Mouse (Mus musculus) brain, embryonic 14.5 days (tissue): ENCODE data around the gene Prr19.

ENCODE experiments used
- CTCF ChIP-seq: fragments of 200-500 bp; IDR thresholded peaks from 2 replicates; pipeline ENCODE4 v1.5.1; 2012; ENCODE audit warnings: inconsistent platforms, mild to moderate bottlenecking, moderate library complexity, borderline replicate concordance; ENCODE audit not compliant: insufficient read depth, insufficient read length; ENCODE audit errors: extremely low read depth
- POLR2A ChIP-seq: fragments of 200-500 bp; IDR thresholded peaks from 2 replicates; pipeline ENCODE4 v1.6.1; 2012; ENCODE audit warnings: mild to moderate bottlenecking, inconsistent platforms, borderline replicate concordance; ENCODE audit not compliant: poor library complexity, insufficient read depth, insufficient read length, severe bottlenecking; ENCODE audit errors: extremely low read depth

DNA sequence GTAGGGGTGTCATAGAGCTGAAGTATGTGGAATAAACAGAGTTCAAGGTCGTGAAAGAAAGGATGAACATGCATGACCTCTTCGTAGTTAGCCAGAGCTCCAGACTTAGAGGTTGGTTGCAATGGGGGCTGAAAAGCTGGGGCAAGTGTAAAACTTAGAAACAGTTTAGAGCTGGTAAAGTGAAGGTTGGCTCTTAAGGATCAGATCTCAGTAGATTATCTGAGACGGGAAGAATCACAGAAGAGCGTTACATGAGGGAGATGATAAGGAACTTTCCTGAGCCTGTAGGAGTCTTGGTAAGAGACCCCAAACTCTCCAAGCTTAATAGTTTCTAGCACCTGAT lies 23.2 kb upstream of the Prr19 start:
- no peak for TF ChIP-seq CTCF
- TF ChIP-seq POLR2A: no peak
